Mouse (Mus musculus): ENCODE results near the gene Slc36a3. TPM values are rescaled to one million over a fixed set of nuclear protein-coding genes. Genes with fewer than 3 reads are reported as not detected.

Gene Slc36a3
- polyA plus RNA-seq, 1 experiment from 2014 or later: not detected

- no peak for ATAC-seq (ENCODE audit: insufficient number of reproducible peaks, insufficient read depth, low FRiP score, low read depth)
- Histone ChIP-seq H3K36me3 (ENCODE audit: control insufficient read depth, insufficient read depth, low read length) (no peaks in the 10 kb centered on the region), H3K4me3 (ENCODE audit: control insufficient read depth in 1 of 2, insufficient read depth in 1 of 2, low read depth in 1 of 2, low read length in 2 of 2) (no peak overlapping the region), H3K9me3 (ENCODE audit: control insufficient read depth, low read length) (no peaks in the 10 kb centered on the region), H3K9ac (ENCODE audit: low read length) (no peak overlapping the region), H3K4me2 (ENCODE audit: low read length) (peak overlapping the region; percentile 9), H3K4me1 (ENCODE audit: control insufficient read depth in 2 of 2, insufficient read depth in 2 of 2, low read length in 2 of 2) (peaks cover 9 to 14% of the 10 kb centered on the region in 2 experiments), H3K27me3 (ENCODE audit: control insufficient read depth, insufficient read depth, low read length) (no peaks in the 10 kb centered on the region), H3K27ac (replicated peaks in 1 of 2; ENCODE audit: control insufficient read depth in 1 of 2, insufficient read depth in 1 of 2, low read depth in 2 of 2, low read length in 2 of 2) (no peak overlapping the region)
- 80% methylated on average over 5 of the region's 5 CpGs for WGBS
Measured at GRCm38 (mm10) chr11:55184246-55184645, 32.7 kb upstream of the Slc36a3 start.

- Histone ChIP-seq H3K36me3 (ENCODE audit: control insufficient read depth, insufficient read depth, low read length) (no peaks in the 10 kb centered on the region), H3K4me3 (ENCODE audit: control insufficient read depth in 1 of 2, insufficient read depth in 1 of 2, low read depth in 1 of 2, low read length in 2 of 2) (no peak overlapping the region), H3K4me2 (ENCODE audit: low read length) (no peak overlapping the region), H3K4me1 (ENCODE audit: control insufficient read depth in 2 of 2, insufficient read depth in 2 of 2, low read length in 2 of 2) (peaks cover 9 to 14% of the 10 kb centered on the region in 2 experiments), H3K9ac (ENCODE audit: low read length) (no peak overlapping the region), H3K9me3 (ENCODE audit: control insufficient read depth, low read length) (no peaks in the 10 kb centered on the region), H3K27ac (replicated peaks in 1 of 2; ENCODE audit: control insufficient read depth in 1 of 2, insufficient read depth in 1 of 2, low read depth in 2 of 2, low read length in 2 of 2) (no peak overlapping the region), H3K27me3 (ENCODE audit: control insufficient read depth, insufficient read depth, low read length) (no peaks in the 10 kb centered on the region)
- 47% methylated on average over 7 of the region's 7 CpGs for WGBS
- no peak for ATAC-seq (ENCODE audit: insufficient number of reproducible peaks, insufficient read depth, low FRiP score, low read depth)
Measured at GRCm38 (mm10) chr11:55183124-55183523, 31.6 kb upstream of the Slc36a3 start.

GRCm38 (mm10) chr11:55179856-55180255 is 28.3 kb upstream of the Slc36a3 start:
- Histone ChIP-seq H3K4me1 (ENCODE audit: control insufficient read depth in 2 of 2, insufficient read depth in 2 of 2, low read length in 2 of 2) (no peaks in the 10 kb centered on the region), H3K36me3 (ENCODE audit: control insufficient read depth, insufficient read depth, low read length) (no peaks in the 10 kb centered on the region), H3K4me2 (ENCODE audit: low read length) (no peak overlapping the region), H3K27me3 (ENCODE audit: control insufficient read depth, insufficient read depth, low read length) (no peaks in the 10 kb centered on the region), H3K9me3 (ENCODE audit: control insufficient read depth, low read length) (no peaks in the 10 kb centered on the region), H3K9ac (ENCODE audit: low read length) (no peak overlapping the region), H3K4me3 (ENCODE audit: control insufficient read depth in 1 of 2, insufficient read depth in 1 of 2, low read depth in 1 of 2, low read length in 2 of 2) (no peak overlapping the region), H3K27ac (replicated peaks in 1 of 2; ENCODE audit: control insufficient read depth in 1 of 2, insufficient read depth in 1 of 2, low read depth in 2 of 2, low read length in 2 of 2) (no peak overlapping the region)
- 80% methylated on average over 3 of the region's 3 CpGs for WGBS
- ATAC-seq (ENCODE audit: insufficient number of reproducible peaks, insufficient read depth, low FRiP score, low read depth): no peak

- no peak overlapping the region for H3K9ac ChIP-seq (ENCODE audit: low read length)
- no peak overlapping the region for H3K4me3 ChIP-seq (ENCODE audit: control insufficient read depth in 1 of 2, insufficient read depth in 1 of 2, low read depth in 1 of 2, low read length in 2 of 2)
- no peaks in the 10 kb centered on the region for H3K27me3 ChIP-seq (ENCODE audit: control insufficient read depth, insufficient read depth, low read length)
- ATAC-seq (ENCODE audit: insufficient number of reproducible peaks, insufficient read depth, low FRiP score, low read depth): no peak
- no peak overlapping the region for H3K4me2 ChIP-seq (ENCODE audit: low read length)
- no peaks in the 10 kb centered on the region for H3K36me3 ChIP-seq (ENCODE audit: control insufficient read depth, insufficient read depth, low read length)
- H3K27ac ChIP-seq (replicated peaks in 1 of 2; ENCODE audit: control insufficient read depth in 1 of 2, insufficient read depth in 1 of 2, low read depth in 2 of 2, low read length in 2 of 2): no peak overlapping the region
- WGBS: 71% methylated on average over 4 of the region's 4 CpGs
- no peaks in the 10 kb centered on the region for H3K9me3 ChIP-seq (ENCODE audit: control insufficient read depth, low read length)
- H3K4me1 ChIP-seq (ENCODE audit: control insufficient read depth in 2 of 2, insufficient read depth in 2 of 2, low read length in 2 of 2): no peaks in the 10 kb centered on the region
Measured at GRCm38 (mm10) chr11:55178830-55179229, 27.3 kb upstream of the Slc36a3 start.

- H3K27me3 ChIP-seq (ENCODE audit: control insufficient read depth, insufficient read depth, low read length): no peaks in the 10 kb centered on the region
- no peak overlapping the region for H3K4me3 ChIP-seq (ENCODE audit: control insufficient read depth in 1 of 2, insufficient read depth in 1 of 2, low read depth in 1 of 2, low read length in 2 of 2)
- H3K27ac ChIP-seq (replicated peaks in 1 of 2; ENCODE audit: control insufficient read depth in 1 of 2, insufficient read depth in 1 of 2, low read depth in 2 of 2, low read length in 2 of 2): no peak overlapping the region
- no peak for ATAC-seq (ENCODE audit: insufficient number of reproducible peaks, insufficient read depth, low FRiP score, low read depth)
- H3K9ac ChIP-seq (ENCODE audit: low read length): no peak overlapping the region
- 62% methylated on average over 4 of the region's 4 CpGs for WGBS
- H3K4me2 ChIP-seq (ENCODE audit: low read length): no peak overlapping the region
- H3K9me3 ChIP-seq (ENCODE audit: control insufficient read depth, low read length): no peaks in the 10 kb centered on the region
- no peaks in the 10 kb centered on the region for H3K4me1 ChIP-seq (ENCODE audit: control insufficient read depth in 2 of 2, insufficient read depth in 2 of 2, low read length in 2 of 2)
- H3K36me3 ChIP-seq (ENCODE audit: control insufficient read depth, insufficient read depth, low read length): no peaks in the 10 kb centered on the region
Measured at GRCm38 (mm10) chr11:55170501-55170900, 19.0 kb upstream of the Slc36a3 start.

GRCm38 (mm10) chr11:55168914-55169313 is 17.4 kb upstream of the Slc36a3 start:
- Histone ChIP-seq H3K36me3 (ENCODE audit: control insufficient read depth, insufficient read depth, low read length) (no peaks in the 10 kb centered on the region), H3K9me3 (ENCODE audit: control insufficient read depth, low read length) (no peaks in the 10 kb centered on the region), H3K27me3 (ENCODE audit: control insufficient read depth, insufficient read depth, low read length) (no peaks in the 10 kb centered on the region), H3K9ac (ENCODE audit: low read length) (no peak overlapping the region), H3K4me3 (ENCODE audit: control insufficient read depth in 1 of 2, insufficient read depth in 1 of 2, low read depth in 1 of 2, low read length in 2 of 2) (no peak overlapping the region), H3K4me2 (ENCODE audit: low read length) (no peak overlapping the region), H3K4me1 (ENCODE audit: control insufficient read depth in 2 of 2, insufficient read depth in 2 of 2, low read length in 2 of 2) (no peaks in the 10 kb centered on the region), H3K27ac (replicated peaks in 1 of 2; ENCODE audit: control insufficient read depth in 1 of 2, insufficient read depth in 1 of 2, low read depth in 2 of 2, low read length in 2 of 2) (no peak overlapping the region)
- WGBS: 86% methylated on average over 6 of the region's 6 CpGs
- no peak for ATAC-seq (ENCODE audit: insufficient number of reproducible peaks, insufficient read depth, low FRiP score, low read depth)

- no peak overlapping the region for H3K27ac ChIP-seq (replicated peaks in 1 of 2; ENCODE audit: control insufficient read depth in 1 of 2, insufficient read depth in 1 of 2, low read depth in 2 of 2, low read length in 2 of 2)
- H3K4me1 ChIP-seq (ENCODE audit: control insufficient read depth in 2 of 2, insufficient read depth in 2 of 2, low read length in 2 of 2): no peaks in the 10 kb centered on the region
- no peak for ATAC-seq (ENCODE audit: insufficient number of reproducible peaks, insufficient read depth, low FRiP score, low read depth)
- H3K27me3 ChIP-seq (ENCODE audit: control insufficient read depth, insufficient read depth, low read length): no peaks in the 10 kb centered on the region
- WGBS: 75% methylated on average over 4 of the region's 4 CpGs
- no peaks in the 10 kb centered on the region for H3K36me3 ChIP-seq (ENCODE audit: control insufficient read depth, insufficient read depth, low read length)
- no peak overlapping the region for H3K4me2 ChIP-seq (ENCODE audit: low read length)
- no peak overlapping the region for H3K9ac ChIP-seq (ENCODE audit: low read length)
- H3K9me3 ChIP-seq (ENCODE audit: control insufficient read depth, low read length): no peaks in the 10 kb centered on the region
- no peak overlapping the region for H3K4me3 ChIP-seq (ENCODE audit: control insufficient read depth in 1 of 2, insufficient read depth in 1 of 2, low read depth in 1 of 2, low read length in 2 of 2)
Measured at GRCm38 (mm10) chr11:55168504-55168903, 17.0 kb upstream of the Slc36a3 start.

- H3K27ac ChIP-seq (replicated peaks in 1 of 2; ENCODE audit: control insufficient read depth in 1 of 2, insufficient read depth in 1 of 2, low read depth in 2 of 2, low read length in 2 of 2): no peak overlapping the region
- WGBS: 89% methylated on average over 7 of the region's 7 CpGs
- H3K4me1 ChIP-seq (ENCODE audit: control insufficient read depth in 2 of 2, insufficient read depth in 2 of 2, low read length in 2 of 2): peaks cover 0 to 4% of the 10 kb centered on the region in 2 experiments; a peak in 1 of 4 replicates
- no peaks in the 10 kb centered on the region for H3K27me3 ChIP-seq (ENCODE audit: control insufficient read depth, insufficient read depth, low read length)
- no peak overlapping the region for H3K4me2 ChIP-seq (ENCODE audit: low read length)
- ATAC-seq (ENCODE audit: insufficient number of reproducible peaks, insufficient read depth, low FRiP score, low read depth): no peak
- H3K9ac ChIP-seq (ENCODE audit: low read length): no peak overlapping the region
- H3K9me3 ChIP-seq (ENCODE audit: control insufficient read depth, low read length): no peaks in the 10 kb centered on the region
- no peaks in the 10 kb centered on the region for H3K36me3 ChIP-seq (ENCODE audit: control insufficient read depth, insufficient read depth, low read length)
- no peak overlapping the region for H3K4me3 ChIP-seq (ENCODE audit: control insufficient read depth in 1 of 2, insufficient read depth in 1 of 2, low read depth in 1 of 2, low read length in 2 of 2)
Measured at GRCm38 (mm10) chr11:55165748-55166147, 14.2 kb upstream of the Slc36a3 start.
